Mouse (Mus musculus) ES-CJ7 (cell line): ENCODE measurements around the gene Tuba1a.

Source experiments
- DNase-seq: peaks from one replicate; pipeline ENCODE4 v3.0.0; 2011; ENCODE audit warnings: low read depth, low spot score

Gene Tuba1a

DNA sequence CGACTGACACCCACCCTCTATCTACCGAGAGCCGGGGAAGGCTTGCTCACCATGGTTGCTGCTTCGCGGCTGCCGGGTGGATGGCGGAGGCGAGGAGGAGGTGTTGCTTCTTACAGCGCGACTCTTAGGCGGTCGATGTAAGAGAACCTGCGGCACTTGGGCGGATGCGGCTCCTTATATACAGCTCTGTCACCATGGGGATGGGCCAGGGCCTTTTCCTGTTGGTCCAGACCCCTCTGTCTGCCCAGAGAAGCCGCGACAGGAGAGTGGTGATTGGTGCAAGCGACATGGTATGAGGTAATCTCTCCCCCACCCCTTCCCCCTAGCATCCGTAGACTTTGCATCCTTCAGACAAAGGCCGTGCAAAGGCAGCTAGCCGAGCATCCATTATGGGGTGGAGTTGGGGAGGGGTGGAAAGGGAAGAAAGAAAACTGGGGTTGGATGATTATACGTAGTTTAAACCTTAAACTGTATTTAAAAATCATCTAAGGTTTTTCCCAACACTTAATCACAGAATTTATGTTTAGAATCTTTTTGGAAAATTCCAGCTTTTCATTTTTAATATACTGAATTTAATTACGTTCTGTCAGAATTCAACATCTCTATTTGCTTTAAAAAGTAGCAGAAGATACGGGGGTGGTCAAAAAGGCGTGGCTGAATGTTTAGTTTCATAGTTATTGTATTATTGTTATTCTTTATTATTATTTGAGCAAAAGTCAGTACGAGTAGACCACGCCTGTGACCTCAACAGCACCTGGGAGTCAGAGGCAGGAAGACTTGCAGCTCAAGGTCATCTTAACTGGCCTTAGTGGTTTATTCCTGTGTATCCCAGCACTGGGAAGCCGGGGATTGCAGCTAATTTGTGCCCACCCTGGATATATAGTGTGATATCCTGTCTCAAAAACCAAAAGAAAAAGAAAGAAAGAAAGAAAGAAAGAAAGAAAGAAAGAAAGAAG, at the start of gene Tuba1a, which contains the start of gene Gm49450:
Gene Tuba1a (minus strand): TSS at position 303 of the 956 bp plus-strand sequence.
Gene Gm49450 (minus strand): TSS at position 151 of the 956 bp plus-strand sequence.
- DNase-seq: peak; percentile 100

GRCm38 (mm10) chr15:99001451-99001931, 48.0 kb upstream of the Tuba1a start:
- DNase-seq: peak; percentile 69

DNA sequence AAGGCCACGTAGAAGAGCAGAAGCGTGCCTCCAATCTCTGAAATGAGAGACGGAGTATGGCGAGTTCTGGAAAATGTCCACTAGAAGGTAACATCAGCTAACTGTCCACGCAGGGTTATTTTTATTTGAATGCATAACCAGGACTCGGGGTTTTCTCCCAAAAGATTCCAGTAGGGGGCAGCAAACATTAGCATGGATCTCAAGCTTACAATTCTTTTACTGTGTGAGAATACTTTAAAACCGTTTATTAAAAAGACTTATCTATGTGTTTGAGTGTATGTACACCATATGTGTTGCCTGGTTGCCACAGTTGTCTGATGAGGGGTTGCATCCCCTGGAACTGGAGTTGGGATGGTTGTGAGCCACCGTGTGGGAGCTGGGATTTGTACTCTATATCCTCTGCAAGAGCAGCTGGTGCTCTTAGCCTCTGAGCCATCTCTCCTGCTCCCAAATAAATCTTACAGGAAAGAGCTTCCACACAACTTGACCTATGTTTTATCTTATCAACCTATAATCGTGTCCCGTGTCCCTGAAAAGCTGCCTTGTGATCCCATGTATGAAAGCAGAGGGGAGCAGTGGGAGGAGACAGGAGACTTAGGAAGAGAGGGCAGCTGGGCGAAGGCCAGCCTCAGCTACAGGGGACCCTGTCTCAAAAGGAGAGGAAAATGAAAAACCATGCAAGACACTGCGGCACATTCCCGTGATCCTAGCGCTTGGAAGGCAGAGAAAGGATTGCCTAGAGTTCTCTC, 47.2 kb upstream of the Tuba1a start:
- no peak for DNase-seq

- DNase-seq: no peak
These were observed 45.3 kb upstream of the Tuba1a start for GRCm38 (mm10) chr15:98998775-98999157.

DNA sequence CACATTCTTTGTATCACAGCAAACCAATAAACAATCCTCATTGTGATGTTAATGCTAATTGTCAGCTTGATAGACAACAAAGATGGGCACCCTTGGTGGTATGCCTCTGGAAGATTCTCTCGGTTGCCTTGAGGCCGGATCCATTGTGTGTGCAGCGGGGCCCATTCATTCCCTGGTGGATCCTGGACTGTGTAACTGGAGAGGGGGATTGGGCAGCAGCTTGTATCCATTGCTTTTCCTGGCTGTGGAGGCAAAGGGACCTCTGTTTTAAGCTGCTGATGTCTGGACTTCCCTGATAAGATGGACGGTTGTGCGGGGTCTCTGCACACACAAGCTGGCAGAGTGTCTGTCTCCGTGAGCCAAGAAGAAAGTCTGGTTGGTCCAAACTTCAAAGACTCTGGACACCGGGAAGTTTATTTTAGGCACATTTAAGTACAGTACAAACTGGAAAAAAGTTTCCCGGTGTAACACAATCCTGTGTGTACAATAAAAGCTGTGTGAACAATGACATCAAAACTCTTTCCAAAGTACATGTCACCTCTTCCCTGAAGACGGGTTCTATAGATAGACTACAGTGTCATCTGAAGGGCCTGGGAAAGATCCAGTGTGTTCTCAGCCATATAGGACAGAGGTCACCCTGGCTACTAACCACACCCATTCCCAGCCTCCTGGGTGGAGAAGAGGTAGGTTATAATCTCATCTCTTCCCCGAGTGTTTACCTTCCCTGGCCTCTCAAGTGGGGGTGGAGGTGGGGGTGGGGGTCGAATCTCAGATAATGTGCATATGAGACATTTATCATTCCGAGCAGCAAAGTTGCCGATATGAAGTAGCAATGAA, 44.7 kb upstream of the Tuba1a start:
- DNase-seq: peak; percentile 65

DNA sequence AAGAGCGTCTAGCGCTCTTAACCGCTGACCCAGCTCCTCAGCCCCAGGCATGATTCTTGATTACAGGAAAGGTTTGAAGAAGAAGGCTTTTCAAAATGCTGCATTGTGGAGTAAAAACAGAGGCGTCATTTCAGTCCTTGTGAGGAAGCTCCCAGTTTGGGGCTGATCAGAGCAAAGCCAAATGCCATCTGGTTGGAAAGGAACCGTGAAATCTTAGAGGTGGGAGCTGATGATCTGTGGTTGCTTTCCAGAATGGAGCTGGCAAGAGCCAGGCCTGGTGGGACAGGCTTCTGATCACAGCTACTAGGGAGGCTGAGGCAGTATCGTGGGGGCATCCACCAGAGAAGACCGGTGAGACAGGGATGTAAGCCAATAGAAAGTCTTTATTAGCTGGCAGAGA, 43.3 kb upstream of the Tuba1a start:
- DNase-seq: no peak

- no peak for DNase-seq
These were observed 41.5 kb upstream of the Tuba1a start for GRCm38 (mm10) chr15:98994957-98995520.

GRCm38 (mm10) chr15:98993865-98994264, 40.4 kb upstream of the Tuba1a start:
- peak; percentile 95 for DNase-seq

DNA sequence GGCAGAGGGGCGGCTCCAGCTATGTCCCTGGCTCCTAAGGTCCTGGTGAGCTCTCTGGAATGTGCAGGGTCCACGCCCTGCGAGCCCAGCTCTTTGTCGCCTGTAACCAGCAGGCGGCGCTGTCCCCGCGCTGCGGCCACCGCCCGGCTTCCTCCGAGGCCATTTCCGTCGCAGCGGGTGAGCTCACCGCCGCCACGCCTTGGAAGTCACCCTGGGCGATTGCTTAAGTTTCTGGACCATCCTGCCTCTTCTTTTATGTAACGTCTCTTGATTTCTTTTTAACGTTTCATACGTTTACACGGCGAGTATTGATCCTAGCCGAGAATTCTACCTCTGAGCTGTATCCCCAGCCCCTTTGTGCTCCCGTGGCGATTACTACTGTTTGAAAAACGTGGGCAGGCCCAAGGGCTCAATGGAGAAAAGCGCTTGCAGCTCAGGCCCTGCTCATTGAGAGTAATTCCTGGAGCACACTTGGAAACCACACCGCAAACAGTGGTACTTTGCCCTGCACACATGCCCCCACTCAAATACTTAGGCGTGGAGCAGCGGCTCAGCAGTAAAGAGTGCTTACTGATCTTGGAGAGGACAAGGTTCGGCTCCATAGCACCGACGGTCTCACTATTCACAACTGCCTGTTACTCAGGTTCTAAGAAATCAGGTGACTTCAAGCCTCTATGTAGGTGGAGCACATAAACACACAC, 39.7 kb upstream of the Tuba1a start:
- peak; percentile 97 for DNase-seq

DNA sequence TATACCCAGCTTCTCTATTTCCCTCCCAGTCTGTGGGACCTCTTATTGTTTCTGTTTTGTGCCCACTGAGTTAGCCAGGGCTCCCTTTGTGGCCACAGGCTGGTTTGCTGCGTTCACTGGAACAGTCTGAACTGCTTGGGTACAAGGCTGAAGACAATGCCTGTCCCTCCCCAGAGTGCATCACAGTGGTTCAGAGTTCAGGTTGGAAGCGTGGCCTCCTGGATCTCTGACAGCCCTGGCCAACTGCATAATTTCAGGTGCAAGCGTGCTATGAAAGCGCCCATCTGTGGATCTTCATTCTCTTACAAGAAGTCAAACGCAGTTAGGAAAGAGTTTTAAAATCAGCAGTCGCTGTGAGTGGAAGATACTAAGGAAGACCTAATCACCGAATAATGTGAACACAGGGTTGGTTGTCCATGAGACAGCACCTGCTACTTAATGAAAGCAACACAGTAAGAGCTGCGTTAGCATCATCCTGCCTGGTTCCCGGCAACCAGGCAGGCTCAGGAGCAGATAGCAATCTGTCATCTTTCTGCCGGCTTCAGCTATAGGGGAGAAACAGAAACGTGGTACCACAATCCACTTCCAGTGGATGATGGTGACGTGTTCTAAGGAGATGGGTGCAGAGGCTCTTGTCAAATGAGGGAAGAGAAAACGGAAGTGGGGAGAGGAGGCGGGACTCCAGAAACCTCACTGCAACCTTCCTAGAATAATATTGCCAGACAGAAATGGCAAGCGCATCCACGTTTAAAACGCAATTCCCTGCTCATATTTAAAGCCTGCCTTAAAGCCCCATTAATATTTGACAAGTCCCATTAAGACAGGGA, 38.8 kb upstream of the Tuba1a start:
- peak; percentile 65 for DNase-seq

GRCm38 (mm10) chr15:98991540-98992050, 38.1 kb upstream of the Tuba1a start:
- DNase-seq: peak; percentile 81

GRCm38 (mm10) chr15:98990669-98991539, 37.4 kb upstream of the Tuba1a start:
- DNase-seq: peak; percentile 82

DNA sequence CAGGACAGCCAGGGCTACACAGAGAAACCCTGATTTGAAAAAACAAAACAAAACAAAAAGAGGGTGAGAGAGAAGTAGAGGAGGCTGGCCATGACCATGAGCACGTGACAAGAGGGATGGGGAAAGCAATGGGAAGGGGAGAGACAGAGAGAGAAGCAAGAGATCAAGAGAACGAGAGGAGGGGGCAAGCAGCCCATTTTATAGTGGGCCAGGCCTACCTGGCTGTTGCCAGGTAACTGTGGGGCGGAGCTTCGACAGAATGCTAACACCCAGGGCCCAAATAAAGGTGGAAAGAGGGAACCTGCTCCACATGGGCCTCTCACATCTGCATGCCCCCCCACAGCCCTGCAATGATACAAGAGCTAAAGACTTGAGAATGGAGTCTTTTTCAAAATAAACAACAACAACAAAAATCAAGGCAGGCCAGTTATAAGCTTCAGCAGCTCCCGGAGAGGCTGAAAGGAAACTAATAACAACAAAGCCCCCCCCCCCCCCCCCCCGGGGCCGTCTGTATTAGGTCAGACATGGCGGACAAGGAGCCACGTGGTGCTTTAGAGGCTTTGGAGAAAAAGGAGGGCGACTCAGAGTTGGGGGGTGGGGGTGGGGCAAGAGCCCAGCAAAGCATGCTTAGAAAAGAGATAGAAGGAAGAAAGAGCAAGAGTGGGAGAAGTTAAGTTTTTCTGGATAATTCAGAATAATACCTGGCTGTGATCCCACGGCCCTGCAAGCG, 36.4 kb upstream of the Tuba1a start:
- DNase-seq: peak; percentile 88

GRCm38 (mm10) chr15:98988787-98989186, 35.3 kb upstream of the Tuba1a start:
- peak; percentile 64 for DNase-seq

- DNase-seq: no peak
These were observed 34.2 kb upstream of the Tuba1a start for GRCm38 (mm10) chr15:98987661-98988181.

DNA sequence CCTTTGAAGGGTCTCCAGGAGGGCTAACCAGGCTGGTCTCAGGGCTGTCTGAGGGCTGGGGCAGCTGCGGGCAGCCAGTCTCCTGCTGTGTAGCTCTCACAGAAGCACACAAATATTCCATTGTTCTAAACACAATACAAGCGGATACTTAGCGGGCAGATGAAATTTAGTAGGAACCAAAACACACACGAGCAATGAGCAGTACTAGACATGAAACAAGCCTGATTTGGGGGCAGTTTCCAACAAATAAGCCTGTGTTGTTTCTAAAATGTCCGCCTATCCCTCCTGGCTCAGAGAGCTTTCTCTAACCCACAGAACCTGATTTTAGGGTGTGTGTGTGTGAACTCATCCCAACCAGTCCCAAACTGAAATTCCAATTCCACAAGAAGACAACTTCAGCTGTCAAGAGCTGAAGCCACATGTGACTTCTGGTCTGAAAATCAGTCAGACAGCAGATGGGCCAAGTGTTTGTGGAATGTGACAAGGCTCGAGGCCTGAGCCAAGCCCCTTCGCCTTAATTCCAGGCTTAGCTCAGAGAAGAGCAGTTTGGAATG, 33.7 kb upstream of the Tuba1a start:
- DNase-seq: peak; percentile 61
